Mouse (Mus musculus): Measurements from ENCODE around the gene Gpld1. TPM values are rescaled to one million over a fixed set of nuclear protein-coding genes. Genes with fewer than 3 reads are reported as not detected.

Gpld1 gene
- polyA plus RNA-seq (2014; fragmentation: Nextera tagmentation; extraction: Ambion mirVana): 0.44 and 0.87 TPM in 2 replicates

- no peaks in the 10 kb centered on the region for H3K9me3 ChIP-seq (ENCODE audit: control insufficient read depth, low read length)
- H3K27ac ChIP-seq (ENCODE audit: low read depth, low read length): no peak within 1 kb of the TSS
- H3K9ac ChIP-seq (ENCODE audit: low read length): no peak within 1 kb of the TSS
- H3K4me1 ChIP-seq (replicated peaks; ENCODE audit: control insufficient read depth, insufficient read depth, low read length): 0 out of 2 replicates have a peak, but pooled peaks cover 2% of the 10 kb centered on the region
- no peak within 1 kb of the TSS for H3K4me3 ChIP-seq (ENCODE audit: low read depth, low read length)
- ATAC-seq (replicated peaks; ENCODE audit: low FRiP score) (no peak), DNase-seq (ENCODE audit: low spot score) (no peak)
- WGBS: 55% methylated on average over 17 of the region's 17 CpGs
- H3K4me2 ChIP-seq (ENCODE audit: low read depth, low read length, severe bottlenecking): no peak within 1 kb of the TSS
- no peaks in the 10 kb centered on the region for H3K36me3 ChIP-seq (ENCODE audit: control insufficient read depth, insufficient read depth, low read length)
- H3K27me3 ChIP-seq (ENCODE audit: control insufficient read depth, insufficient read depth, low read length): no peaks in the 10 kb centered on the region
Observed at GRCm38 (mm10) chr13:24942512-24943282, at the start of gene Gpld1. TSS of gene Gpld1 (plus strand) at chr13:24943152.

GRCm38 (mm10) chr13:24893880-24894279 is 49.1 kb upstream of the Gpld1 start:
- H3K36me3 ChIP-seq (ENCODE audit: control insufficient read depth, insufficient read depth, low read length): no peaks in the 10 kb centered on the region
- no peak overlapping the region for H3K4me2 ChIP-seq (ENCODE audit: low read depth, low read length, severe bottlenecking)
- ATAC-seq (replicated peaks; ENCODE audit: low FRiP score) (no peak), DNase-seq (ENCODE audit: low spot score) (peak; percentile 43)
- no peaks in the 10 kb centered on the region for H3K4me1 ChIP-seq (replicated peaks; ENCODE audit: control insufficient read depth, insufficient read depth, low read length)
- no peaks in the 10 kb centered on the region for H3K27me3 ChIP-seq (ENCODE audit: control insufficient read depth, insufficient read depth, low read length)
- WGBS: 79% methylated on average over 2 of the region's 2 CpGs
- no peak overlapping the region for H3K4me3 ChIP-seq (ENCODE audit: low read depth, low read length)
- H3K9me3 ChIP-seq (ENCODE audit: control insufficient read depth, low read length): no peaks in the 10 kb centered on the region
- no peak overlapping the region for H3K9ac ChIP-seq (ENCODE audit: low read length)
- no peak overlapping the region for H3K27ac ChIP-seq (ENCODE audit: low read depth, low read length)

- DNase-seq (ENCODE audit: low spot score): no peak
- Histone ChIP-seq H3K4me2 (ENCODE audit: low read depth, low read length, severe bottlenecking) (no peak overlapping the region), H3K9ac (ENCODE audit: low read length) (no peak overlapping the region), H3K27ac (ENCODE audit: low read depth, low read length) (no peak overlapping the region), H3K4me1 (replicated peaks; ENCODE audit: control insufficient read depth, insufficient read depth, low read length) (no peaks in the 10 kb centered on the region), H3K36me3 (ENCODE audit: control insufficient read depth, insufficient read depth, low read length) (no peaks in the 10 kb centered on the region), H3K9me3 (ENCODE audit: control insufficient read depth, low read length) (no peaks in the 10 kb centered on the region), H3K27me3 (ENCODE audit: control insufficient read depth, insufficient read depth, low read length) (no peaks in the 10 kb centered on the region), H3K4me3 (ENCODE audit: low read depth, low read length) (no peak overlapping the region)
- WGBS: 84% methylated on average over 2 of the region's 2 CpGs
- ATAC-seq (replicated peaks; ENCODE audit: low FRiP score): no peak
Observed at GRCm38 (mm10) chr13:24901916-24902315, 41.0 kb upstream of the Gpld1 start.

GRCm38 (mm10) chr13:24903412-24903811 is 39.5 kb upstream of the Gpld1 start:
- no peak for ATAC-seq (replicated peaks; ENCODE audit: low FRiP score)
- 81% methylated on average over 6 of the region's 6 CpGs for WGBS

GRCm38 (mm10) chr13:24905422-24905821 is 37.5 kb upstream of the Gpld1 start:
- WGBS: 91% methylated on average over 12 of the region's 12 CpGs
- DNase-seq (ENCODE audit: low spot score): no peak
- Histone ChIP-seq H3K4me3 (ENCODE audit: low read depth, low read length) (no peak overlapping the region), H3K36me3 (ENCODE audit: control insufficient read depth, insufficient read depth, low read length) (no peaks in the 10 kb centered on the region), H3K9ac (ENCODE audit: low read length) (no peak overlapping the region), H3K4me2 (ENCODE audit: low read depth, low read length, severe bottlenecking) (no peak overlapping the region), H3K27ac (ENCODE audit: low read depth, low read length) (no peak overlapping the region), H3K27me3 (ENCODE audit: control insufficient read depth, insufficient read depth, low read length) (no peaks in the 10 kb centered on the region), H3K4me1 (replicated peaks; ENCODE audit: control insufficient read depth, insufficient read depth, low read length) (no peaks in the 10 kb centered on the region), H3K9me3 (ENCODE audit: control insufficient read depth, low read length) (no peaks in the 10 kb centered on the region)
- ATAC-seq (replicated peaks; ENCODE audit: low FRiP score): no peak

More at GRCm38 (mm10) chr13:24903412-24903811, 39.5 kb upstream of the Gpld1 start:
- no peak overlapping the region for H3K4me3 ChIP-seq (ENCODE audit: low read depth, low read length)
- H3K9me3 ChIP-seq (ENCODE audit: control insufficient read depth, low read length): no peaks in the 10 kb centered on the region
- H3K4me2 ChIP-seq (ENCODE audit: low read depth, low read length, severe bottlenecking): no peak overlapping the region
- no peaks in the 10 kb centered on the region for H3K36me3 ChIP-seq (ENCODE audit: control insufficient read depth, insufficient read depth, low read length)
- H3K9ac ChIP-seq (ENCODE audit: low read length): no peak overlapping the region
- no peak overlapping the region for H3K27ac ChIP-seq (ENCODE audit: low read depth, low read length)
- DNase-seq (ENCODE audit: low spot score): peak; percentile 35
- no peaks in the 10 kb centered on the region for H3K27me3 ChIP-seq (ENCODE audit: control insufficient read depth, insufficient read depth, low read length)
- no peaks in the 10 kb centered on the region for H3K4me1 ChIP-seq (replicated peaks; ENCODE audit: control insufficient read depth, insufficient read depth, low read length)

GRCm38 (mm10) chr13:24906831-24907570 is 36.0 kb upstream of the Gpld1 start:
- no peak overlapping the region for H3K4me3 ChIP-seq (ENCODE audit: low read depth, low read length)
- no peaks in the 10 kb centered on the region for H3K9me3 ChIP-seq (ENCODE audit: control insufficient read depth, low read length)
- no peak for DNase-seq (ENCODE audit: low spot score)
- no peak overlapping the region for H3K9ac ChIP-seq (ENCODE audit: low read length)
- H3K27me3 ChIP-seq (ENCODE audit: control insufficient read depth, insufficient read depth, low read length): no peaks in the 10 kb centered on the region
- no peak for ATAC-seq (replicated peaks; ENCODE audit: low FRiP score)
- no peaks in the 10 kb centered on the region for H3K4me1 ChIP-seq (replicated peaks; ENCODE audit: control insufficient read depth, insufficient read depth, low read length)
- no peak overlapping the region for H3K4me2 ChIP-seq (ENCODE audit: low read depth, low read length, severe bottlenecking)
- no peak overlapping the region for H3K27ac ChIP-seq (ENCODE audit: low read depth, low read length)
- WGBS: 74% methylated on average over 11 of the region's 11 CpGs
- no peaks in the 10 kb centered on the region; the same call in 1 of the 2 replicates for H3K36me3 ChIP-seq (ENCODE audit: control insufficient read depth, insufficient read depth, low read length)

GRCm38 (mm10) chr13:24909112-24909511 is 33.8 kb upstream of the Gpld1 start:
- DNase-seq (ENCODE audit: low spot score): no peak
- 89% methylated on average over 1 of the region's 1 CpGs for WGBS

GRCm38 (mm10) chr13:24913576-24913975 is 29.4 kb upstream of the Gpld1 start:
- DNase-seq (ENCODE audit: low spot score) (no peak), ATAC-seq (replicated peaks; ENCODE audit: low FRiP score) (no peak)
- no peak overlapping the region for H3K4me3 ChIP-seq (ENCODE audit: low read depth, low read length)
- H3K9me3 ChIP-seq (ENCODE audit: control insufficient read depth, low read length): no peaks in the 10 kb centered on the region
- no peaks in the 10 kb centered on the region for H3K27me3 ChIP-seq (ENCODE audit: control insufficient read depth, insufficient read depth, low read length)
- H3K9ac ChIP-seq (ENCODE audit: low read length): no peak overlapping the region
- H3K36me3 ChIP-seq (ENCODE audit: control insufficient read depth, insufficient read depth, low read length): no peaks in the 10 kb centered on the region; the same call in 1 of the 2 replicates
- no peak overlapping the region for H3K27ac ChIP-seq (ENCODE audit: low read depth, low read length)
- H3K4me2 ChIP-seq (ENCODE audit: low read depth, low read length, severe bottlenecking): no peak overlapping the region
- no peaks in the 10 kb centered on the region for H3K4me1 ChIP-seq (replicated peaks; ENCODE audit: control insufficient read depth, insufficient read depth, low read length)
- WGBS: 94% methylated on average over 7 of the region's 7 CpGs

More at GRCm38 (mm10) chr13:24909112-24909511, 33.8 kb upstream of the Gpld1 start:
- Histone ChIP-seq H3K9me3 (ENCODE audit: control insufficient read depth, low read length) (no peaks in the 10 kb centered on the region), H3K9ac (ENCODE audit: low read length) (no peak overlapping the region), H3K27me3 (ENCODE audit: control insufficient read depth, insufficient read depth, low read length) (no peaks in the 10 kb centered on the region), H3K4me1 (replicated peaks; ENCODE audit: control insufficient read depth, insufficient read depth, low read length) (no peaks in the 10 kb centered on the region), H3K27ac (ENCODE audit: low read depth, low read length) (no peak overlapping the region), H3K4me3 (ENCODE audit: low read depth, low read length) (no peak overlapping the region), H3K4me2 (ENCODE audit: low read depth, low read length, severe bottlenecking) (no peak overlapping the region), H3K36me3 (ENCODE audit: control insufficient read depth, insufficient read depth, low read length) (no peaks in the 10 kb centered on the region; the same call in 1 of the 2 replicates)
- ATAC-seq (replicated peaks; ENCODE audit: low FRiP score): no peak

Measured in forebrain, embryonic 11.5 days (tissue).